Mouse (Mus musculus) retina, adult 2 months (tissue): ENCODE measurements around the gene Tm4sf20.

ENCODE experiments used
- DNase-seq: peaks from one replicate; pipeline ENCODE4 v3.0.0-alpha.2; 2012; ENCODE audit warnings: low read depth, low spot score

Tm4sf20 gene

DNA sequence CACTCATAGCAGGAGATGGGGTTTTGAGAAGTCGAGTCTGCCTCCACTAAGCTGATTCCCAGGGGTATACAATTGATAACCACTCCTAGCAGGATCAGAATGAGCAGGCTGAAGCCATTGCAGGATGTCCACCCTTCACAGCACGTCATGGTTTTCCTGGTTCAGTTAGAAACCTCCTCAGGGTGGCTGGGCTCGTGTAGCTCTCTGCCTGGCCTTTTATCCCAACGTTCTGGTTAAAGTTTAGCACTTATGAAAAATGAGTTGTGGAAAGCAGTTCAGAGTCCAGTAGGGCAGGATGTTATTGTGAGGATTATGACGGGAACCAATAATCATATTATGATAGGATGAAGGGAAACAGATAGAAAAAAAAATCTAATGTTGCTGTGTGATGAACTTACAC is at the start of gene Tm4sf20:
TSS of gene Tm4sf20 (minus strand) at position 193 of the 400 bp plus-strand sequence.
- no peak for DNase-seq

DNA sequence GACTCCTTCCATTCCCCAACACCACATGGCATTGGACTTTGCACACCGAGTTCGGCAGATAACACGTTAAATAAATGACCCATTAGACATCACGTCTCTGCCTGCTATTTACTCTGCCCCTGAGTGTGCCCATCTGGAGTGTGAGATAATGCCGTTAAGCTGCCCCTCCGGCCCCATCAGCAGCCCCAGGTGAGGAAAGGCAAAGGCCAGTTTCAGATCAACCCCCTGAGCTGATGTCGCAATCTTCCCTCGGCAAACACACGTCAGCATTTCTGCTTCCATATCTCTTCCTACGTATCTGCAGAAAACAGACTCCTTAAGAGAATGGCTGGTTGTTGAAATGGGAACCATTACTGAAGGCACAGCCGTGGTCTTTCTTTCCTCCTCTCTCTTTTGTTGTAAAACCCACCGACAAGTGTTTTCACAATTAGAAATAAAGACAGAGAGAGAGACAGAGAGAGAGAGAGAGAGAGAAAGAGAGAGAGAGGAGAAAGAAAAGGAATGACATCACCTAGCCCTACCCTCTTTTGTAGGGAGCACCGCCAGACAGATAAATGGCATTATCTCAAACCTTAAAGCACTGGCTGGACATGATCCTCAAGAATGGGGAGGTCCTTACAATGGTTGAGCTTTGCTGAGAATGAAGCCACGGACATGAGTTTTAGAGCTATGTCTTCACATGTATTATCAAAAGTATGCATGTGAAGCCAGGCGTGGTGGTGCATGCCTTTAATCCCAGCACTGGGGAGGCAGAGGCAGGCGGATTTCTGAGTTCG is 47.9 kb upstream of the Tm4sf20 start:
- DNase-seq: no peak

DNA sequence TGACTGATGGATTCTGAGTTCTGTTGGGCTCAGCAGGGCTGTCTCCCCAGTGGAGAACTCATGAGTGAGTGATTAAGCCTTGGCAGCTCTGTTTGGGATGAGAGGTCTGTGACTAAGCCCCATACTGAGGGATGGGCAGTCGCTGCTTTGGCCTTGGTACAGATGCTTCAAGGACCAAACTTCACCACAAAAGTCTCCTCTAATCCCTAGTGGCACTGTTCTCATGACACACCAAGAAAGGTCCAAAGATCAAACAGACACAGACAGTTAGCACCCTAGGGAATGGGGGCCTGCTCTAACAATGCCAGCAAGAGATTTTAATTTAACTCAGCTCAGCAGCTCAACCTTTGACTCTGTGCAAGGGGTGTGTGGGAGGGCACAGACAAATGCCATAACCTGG is 43.5 kb upstream of the Tm4sf20 start:
- DNase-seq: no peak

DNA sequence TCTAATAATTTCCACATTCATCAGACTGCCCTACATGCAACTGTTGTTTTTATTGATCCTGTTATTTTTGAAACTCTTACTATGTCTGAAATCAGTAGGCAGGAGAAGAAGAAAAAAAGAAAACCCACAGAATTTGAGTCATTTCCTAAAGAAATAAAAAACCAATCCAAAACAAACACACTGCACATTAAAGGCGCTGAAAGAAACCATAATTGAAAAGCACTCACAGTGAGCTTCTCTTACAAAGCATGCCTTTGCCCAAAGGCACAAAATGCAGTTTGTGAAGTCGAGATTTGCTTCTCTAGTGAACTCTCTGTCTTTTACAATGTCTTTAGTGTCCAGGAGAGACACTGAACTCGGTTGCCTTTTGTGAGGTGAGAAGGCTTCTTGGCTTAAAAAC is 40.3 kb upstream of the Tm4sf20 start:
- no peak for DNase-seq

DNA sequence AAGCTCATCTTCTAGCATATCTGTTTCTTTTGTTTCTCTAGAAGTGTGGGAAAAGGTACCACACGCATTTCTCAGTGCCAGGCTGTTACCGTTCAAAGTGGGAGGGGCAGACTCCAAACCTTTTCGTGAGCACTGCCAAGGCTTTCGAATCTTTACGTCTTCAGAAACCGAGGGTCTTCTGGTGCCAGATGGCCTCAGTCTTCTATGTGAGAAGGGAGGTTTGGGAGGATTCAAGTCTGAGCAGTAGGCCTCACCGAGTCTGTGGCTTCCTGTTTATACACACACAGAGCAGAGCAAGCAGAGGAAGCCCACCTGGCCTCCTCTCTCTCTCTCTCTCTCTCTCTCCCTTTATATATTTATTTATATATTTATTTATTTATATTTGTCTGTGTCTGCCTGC is 38.9 kb upstream of the Tm4sf20 start:
- no peak for DNase-seq

DNA sequence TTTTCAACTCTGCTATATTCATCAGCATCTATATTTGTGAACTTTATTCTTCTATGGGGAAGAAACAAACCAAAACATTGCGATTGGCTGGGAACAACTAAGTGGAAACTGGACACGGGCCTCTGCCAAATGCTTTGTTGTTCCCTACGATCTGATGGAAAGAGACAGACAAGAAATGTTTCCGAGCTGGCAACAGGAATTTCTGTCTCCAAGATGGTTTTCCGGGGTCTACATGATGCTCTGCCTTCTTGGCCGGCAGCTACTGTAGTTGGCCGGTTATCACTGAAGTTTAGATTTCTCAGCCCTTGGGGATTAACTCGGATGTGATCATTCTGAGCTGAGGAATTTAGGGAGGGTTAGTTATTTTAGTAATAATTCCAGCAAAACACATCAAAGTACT is 38.1 kb upstream of the Tm4sf20 start:
- DNase-seq: no peak

DNA sequence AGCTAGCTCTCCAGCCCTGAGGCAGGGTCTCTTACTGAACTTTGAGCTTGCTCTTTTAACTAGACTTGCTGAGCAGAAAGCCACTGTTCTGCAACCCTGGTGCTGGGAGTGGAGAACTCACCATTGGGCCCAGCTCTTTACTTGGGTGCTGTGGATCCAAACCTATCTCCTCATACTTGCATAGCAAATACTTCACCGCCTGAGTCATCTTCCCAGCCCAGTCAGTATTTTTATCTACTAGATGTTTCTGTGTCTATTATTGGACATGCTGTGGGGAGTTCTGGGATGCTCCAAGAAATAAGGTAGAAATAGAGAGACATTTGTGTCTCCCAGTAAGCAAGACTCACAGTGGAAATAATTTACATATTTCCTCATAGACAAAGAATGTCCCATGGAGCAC is 35.8 kb upstream of the Tm4sf20 start:
- DNase-seq: no peak

DNA sequence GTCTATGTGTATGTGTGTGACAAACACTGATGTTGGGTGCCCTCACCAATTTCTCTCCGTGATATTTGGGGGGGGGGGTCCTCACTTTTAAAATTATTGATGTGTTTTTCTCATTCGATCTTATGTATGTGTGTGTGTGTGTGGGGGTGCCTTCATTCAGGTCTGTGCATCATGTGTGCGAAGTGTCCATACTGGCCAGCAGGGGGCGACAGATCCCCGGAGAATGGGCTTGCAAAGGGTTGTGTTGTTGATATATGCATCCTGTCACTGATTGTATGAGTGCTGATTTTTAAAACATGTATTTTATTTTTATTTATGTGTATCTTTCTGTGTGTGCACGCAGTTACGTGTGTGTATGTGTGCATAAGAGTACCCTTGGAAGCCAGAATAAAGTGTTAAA is 35.3 kb upstream of the Tm4sf20 start:
- DNase-seq: no peak

DNA sequence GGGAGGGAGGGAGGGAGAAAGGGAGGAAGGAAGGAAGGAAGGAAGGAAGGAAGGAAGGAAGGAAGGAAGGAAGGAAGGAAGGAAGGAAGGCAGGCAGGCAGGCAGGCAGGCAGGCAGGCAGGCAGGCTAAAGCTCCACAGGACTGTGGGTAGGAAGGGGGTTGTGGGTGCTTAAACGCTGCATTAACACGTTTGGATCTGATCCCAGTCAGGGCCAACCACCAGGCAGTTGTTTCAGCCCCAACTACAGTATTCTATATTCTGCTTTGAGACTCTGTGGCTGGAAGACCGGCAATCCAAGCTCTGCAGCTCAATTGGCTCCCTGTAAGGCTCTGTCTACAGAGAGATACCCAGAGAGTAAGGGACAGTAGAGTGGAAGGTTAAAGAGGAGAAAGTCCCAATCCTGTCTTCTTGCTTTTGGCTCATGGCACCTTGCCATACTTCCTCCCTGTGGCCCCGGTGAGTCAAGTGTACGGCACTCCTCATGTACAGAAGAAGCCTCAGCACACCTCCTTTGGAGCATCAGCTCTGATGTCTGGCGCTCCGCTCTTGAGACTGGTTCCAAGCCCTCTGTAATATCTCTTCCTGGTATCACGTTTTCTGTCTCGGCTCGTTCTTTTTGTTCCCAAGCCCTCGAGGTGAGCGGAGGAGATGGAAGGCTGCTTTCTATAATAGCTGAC is 33.0 kb upstream of the Tm4sf20 start:
- no peak for DNase-seq

DNA sequence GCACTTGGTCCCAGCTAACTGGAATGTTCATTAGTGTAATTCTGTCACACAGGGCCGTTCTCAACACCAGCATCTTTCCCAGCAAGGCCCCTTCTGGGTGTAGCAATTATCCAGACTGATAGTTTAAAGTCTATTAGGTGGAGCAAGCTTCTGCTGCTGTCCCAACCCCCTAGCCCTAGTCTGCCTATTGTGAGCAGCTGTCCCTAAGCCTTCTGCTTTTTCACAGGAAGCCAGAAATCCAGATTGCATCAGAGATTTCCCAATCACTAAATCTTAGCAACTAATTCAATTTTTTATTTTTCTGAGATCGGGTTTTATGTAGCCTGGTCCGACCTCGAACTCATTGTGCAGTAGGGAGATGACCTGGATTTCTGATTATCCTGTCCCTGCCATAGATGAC is 30.7 kb upstream of the Tm4sf20 start:
- DNase-seq: no peak

DNA sequence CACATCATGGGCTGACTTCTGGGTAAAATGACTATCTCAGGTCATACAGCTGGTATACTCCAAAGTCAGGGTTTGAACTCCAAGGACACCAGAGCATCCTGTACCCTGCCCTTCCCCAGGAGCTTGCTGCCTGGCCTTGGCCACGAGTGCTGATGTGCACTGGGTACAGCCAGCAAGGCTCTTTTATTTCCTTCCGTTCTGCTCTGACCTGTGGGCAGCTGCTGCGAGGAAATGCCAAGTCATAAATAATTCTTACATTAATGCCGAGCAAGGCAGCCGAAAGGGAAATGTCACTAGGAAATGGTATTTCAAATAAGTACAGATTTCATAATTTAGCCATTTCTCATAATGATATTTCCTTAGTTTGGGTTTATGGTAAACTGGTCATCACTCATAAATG is 30.0 kb upstream of the Tm4sf20 start:
- no peak for DNase-seq

DNA sequence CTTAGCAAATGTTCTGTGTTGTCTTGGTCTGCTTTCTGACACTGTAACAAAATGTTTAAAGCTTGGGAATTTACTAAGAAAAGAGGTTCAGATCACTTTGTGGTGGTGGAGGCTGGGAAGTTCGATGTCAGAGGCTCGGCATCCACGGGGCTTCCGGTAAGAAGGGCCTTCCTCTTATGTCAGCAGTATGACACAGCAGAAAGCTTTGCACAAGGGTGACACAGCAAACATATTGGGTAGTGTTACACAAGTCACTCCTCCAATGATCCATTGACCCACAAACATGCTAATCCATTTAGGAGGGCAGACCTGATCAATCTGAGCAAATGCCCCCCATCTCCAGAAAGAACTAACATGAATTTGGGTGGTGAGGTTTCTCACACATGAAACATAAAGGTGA is 28.8 kb upstream of the Tm4sf20 start:
- no peak for DNase-seq

DNA sequence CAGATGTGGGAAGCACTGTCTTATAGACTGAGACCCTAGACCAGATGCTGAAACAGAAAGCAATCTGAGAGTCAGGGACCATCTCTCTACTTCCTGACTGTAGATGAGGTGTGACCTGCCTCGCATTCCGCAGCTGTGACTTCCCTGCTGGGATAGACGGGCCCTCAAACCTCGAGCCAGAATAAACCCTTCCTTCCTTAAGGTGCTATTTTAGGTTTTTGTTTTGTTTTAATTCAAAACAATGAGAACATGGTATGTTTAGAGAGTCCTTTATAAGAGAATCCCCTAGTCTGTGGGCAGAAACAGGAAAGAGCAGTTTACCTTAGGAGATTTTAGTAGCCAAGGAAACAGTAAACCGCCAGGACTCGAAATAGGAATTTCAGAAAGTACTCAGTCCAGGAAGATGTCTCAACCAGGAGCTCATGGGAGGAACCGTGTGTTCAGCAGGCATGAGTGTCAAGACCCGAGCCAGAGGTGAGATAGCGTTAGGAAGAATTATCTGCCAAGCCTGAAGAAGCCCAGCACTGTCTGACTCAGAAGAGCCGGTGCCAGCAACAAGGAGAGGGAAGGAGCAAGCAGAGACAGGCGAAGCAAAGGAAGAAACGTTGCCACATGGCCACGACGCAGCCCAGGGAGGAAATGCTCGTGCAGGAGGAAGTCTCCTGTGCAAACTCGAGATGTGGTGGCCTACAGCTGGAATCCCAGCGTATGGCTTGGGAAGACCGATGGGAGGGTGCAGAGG is 27.6 kb upstream of the Tm4sf20 start:
- no peak for DNase-seq

DNA sequence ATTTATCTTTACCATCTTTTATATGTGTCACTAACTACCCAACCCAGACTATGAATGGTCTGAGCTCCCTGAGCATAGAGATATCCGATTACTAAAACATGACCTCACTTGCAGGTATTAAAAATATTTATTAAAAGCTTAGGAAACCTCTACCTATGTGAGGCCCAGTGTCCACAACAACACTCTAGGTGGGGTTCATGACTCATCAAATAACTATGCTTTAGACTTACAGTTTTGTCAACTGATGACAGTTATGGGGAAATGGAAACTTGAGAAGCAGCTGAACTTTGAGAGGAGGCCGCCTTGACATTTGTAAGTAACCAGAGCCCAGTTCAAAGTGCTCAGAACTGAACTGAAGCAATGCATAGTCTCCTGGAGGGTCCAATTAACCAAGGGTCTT is 26.9 kb upstream of the Tm4sf20 start:
- DNase-seq: no peak

DNA sequence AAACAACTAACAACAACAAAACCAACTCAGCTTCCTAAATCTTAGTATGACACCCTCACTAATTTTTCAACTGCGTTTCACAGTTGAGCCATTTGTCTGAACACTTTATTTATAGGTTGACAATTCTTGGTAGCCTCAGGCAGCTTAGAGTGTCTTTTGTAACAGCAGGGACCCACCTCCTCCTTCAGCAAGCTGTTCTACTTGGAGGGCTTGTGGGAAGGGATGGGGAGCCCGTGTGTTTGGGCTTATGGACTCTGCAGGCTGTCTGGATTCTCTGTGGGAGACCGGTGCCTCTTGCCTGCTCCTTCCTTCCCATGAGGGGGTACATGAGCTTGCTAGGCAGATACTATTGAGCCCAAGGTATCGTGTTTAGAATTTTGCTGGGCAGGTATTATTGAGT is 25.7 kb upstream of the Tm4sf20 start:
- no peak for DNase-seq

DNA sequence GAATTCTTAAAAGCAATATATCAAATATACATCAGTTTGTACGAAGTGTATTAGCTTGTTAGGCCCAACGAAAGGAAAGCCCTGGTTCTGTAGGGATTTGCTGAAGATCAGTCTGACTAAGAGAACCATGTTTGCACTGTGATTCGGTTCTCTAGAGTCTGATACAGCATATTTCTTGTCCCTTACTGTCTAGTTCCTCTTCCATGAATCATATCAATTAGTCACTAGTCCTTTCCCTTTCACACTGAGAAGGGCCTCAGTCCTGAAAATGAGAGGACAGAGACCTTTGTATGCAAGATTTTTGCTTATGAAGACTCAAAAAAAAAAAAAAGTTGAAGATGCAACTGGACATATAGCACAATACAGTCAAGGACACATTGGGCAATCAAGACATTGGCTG is 24.8 kb upstream of the Tm4sf20 start:
- no peak for DNase-seq

DNA sequence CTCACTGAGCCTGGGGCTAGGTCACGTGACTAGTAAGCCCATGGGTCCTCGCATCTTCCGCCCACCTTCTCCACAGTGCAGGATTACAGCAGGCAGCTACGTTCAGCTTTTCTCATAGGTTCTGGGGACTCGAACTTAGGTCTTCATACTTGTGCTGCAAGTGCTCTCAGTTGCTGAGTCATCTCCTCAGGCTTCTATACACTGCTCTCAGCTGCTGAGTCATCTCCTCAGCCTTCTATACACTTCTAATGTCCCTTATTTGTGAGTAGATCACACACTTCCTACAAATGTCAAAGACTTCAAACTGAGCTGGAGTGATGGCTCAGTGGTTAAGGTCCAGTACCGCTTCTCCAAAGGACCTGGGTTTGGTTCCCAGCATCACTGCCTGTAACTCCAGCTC is 24.0 kb upstream of the Tm4sf20 start:
- DNase-seq: no peak

DNA sequence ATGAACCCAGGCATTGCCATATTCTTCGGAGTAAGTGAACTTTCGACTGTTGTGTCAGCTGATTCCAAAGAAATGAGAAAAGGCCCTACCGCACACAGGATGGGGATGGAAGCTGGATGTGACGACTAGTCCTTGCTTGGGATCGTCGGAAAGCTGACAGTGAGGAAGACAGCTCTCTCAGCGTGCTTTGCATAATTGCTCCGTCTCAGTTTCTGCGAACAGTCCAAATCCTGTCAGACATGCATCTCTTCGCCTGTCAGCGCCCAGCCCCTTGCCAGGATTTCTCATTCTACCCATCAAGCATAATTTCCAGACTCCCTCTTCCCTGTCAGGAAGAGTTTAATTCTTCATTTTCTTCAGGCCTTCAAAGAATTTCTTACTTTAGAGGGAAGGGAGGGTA is 22.8 kb upstream of the Tm4sf20 start:
- DNase-seq: no peak

DNA sequence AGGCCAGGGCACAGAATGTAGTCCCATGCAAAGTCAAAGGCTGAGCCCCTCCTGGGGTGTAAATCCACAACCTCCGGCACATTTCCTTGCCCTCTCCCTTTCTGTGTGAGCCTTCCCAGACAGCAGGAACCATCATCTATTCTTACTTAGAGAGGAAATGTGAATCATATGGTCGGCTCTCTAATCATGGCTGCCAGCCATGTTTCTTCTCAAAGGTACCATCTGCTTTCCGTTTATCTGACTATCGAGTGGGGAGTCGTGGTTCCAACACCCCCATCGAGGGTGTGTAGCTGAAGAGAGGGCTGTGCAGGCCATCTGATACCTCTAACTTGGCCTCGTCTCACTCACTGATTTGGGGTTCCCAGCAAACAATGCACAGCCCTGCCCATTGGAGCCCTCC is 19.8 kb upstream of the Tm4sf20 start:
- no peak for DNase-seq

DNA sequence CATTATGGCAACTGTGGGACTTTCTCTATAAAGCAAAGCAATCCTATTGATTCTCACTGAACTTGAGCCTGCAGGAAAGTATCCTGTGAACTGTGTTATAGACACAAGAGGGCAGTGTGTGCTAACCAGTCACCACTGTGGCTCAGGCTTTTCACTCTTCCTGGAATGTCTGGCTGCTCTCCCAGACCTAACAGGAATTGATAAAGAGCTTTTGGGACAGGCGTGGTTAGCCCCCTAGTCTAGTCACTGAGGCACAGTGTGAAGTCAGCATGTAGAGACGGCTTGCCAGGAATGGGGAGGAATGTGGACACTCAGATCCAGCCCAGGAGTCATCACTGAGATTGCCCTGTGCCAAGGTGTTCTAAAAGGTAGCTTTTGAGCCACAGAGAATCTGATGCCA is 19.2 kb upstream of the Tm4sf20 start:
- DNase-seq: peak; percentile 36

DNA sequence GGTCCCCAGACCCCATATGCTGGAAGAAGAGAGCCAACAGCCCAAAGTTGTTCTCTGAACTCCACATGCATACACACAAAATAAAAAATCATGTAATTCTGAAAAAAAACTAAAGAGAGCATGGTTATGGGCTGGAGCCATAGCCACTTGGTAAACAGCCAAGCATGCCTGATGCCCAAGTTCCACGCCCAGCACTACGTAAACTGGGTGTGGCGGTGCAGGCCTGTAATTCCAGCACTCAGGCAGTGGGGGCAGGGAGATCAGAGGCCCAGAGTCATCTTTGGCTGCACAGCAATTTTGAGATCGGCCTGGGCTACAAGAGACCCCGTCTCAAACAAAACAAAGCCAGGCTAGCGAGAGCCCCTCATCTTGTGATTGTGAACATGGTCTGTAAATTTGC is 17.3 kb upstream of the Tm4sf20 start:
- no peak for DNase-seq

DNA sequence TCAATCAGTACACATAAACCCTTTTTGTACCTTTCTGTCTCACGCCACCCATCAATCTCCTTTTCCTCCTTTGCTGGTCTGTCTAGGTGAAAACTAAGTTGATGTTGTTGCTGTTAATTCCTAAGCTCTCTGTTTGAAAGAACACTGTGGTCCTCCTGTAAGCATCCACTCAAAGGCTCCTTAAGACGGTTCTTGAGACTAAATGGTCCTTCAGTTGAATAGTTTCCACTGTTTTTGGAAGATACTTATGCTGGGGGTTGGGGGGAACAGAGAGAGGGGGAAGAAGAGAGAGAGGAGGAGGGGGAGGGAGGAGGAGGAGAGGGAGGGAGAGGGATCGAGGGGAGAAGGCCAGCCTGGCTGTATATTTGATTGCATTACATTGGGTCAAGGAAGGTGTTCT is 15.3 kb upstream of the Tm4sf20 start:
- DNase-seq: no peak
